In genomic region chr1:160244689-160245088, GRCm38 (mm10) we compare ENCODE assay signal across 25 mouse cellular contexts. TPM values are rescaled to one million over a fixed set of nuclear protein-coding genes. Genes with fewer than 3 reads are reported as not detected.
DNase-seq lines count a peak whose midpoint lies in the region; ATAC-seq lines count a peak whose summit lies in the region.
"Had no signal": no experiment of that assay in that cellular context is flagged by ENCODE, and none has a peak within 500 bp of the region (broad histone marks: within the 10 kb centered on the region; RNA-seq: fewer than 3 reads in every experiment).

No protein-coding gene starts in this region.

- H3K9me3 ChIP-seq in neural tube, embryonic 15.5 days (replicated peaks), result no peaks in the 10 kb centered on the region
- H3K9me3 ChIP-seq in midbrain, embryonic 16.5 days (replicated peaks; ENCODE audit: control insufficient read depth, low read length, poor library complexity, severe bottlenecking), result no peaks in the 10 kb centered on the region; the same call in 1 of the 2 replicates
- H3K9me3 ChIP-seq: embryonic facial prominence, embryonic 12.5 days; embryonic facial prominence, embryonic 15.5 days; G1E; hindbrain, embryonic 13.5 days had no signal

- 81% methylated on average over 5 of the region's 5 CpGs for WGBS in neural tube, embryonic 15.5 days
- WGBS in midbrain, embryonic 16.5 days, result 88% methylated on average over 5 of the region's 5 CpGs

- H3K27ac ChIP-seq in neural tube, embryonic 15.5 days (replicated peaks), result peak overlapping the region; percentile 13; the same call in 1 of the 2 replicates
- H3K27ac ChIP-seq in midbrain, embryonic 16.5 days (ENCODE audit: low read length), result no peak overlapping the region
- H3K27ac ChIP-seq: embryonic facial prominence, embryonic 12.5 days; embryonic facial prominence, embryonic 15.5 days; gastrocnemius, adult 2 months; hindbrain, embryonic 13.5 days had no signal

- no peak for DNase-seq in neural tube, embryonic 10.5 days (ENCODE audit: extremely low spot score, low spot score)
- DNase-seq in adipocyte (ENCODE audit: low spot score) (peak; percentile 23), liver (no peak)
- peak; percentile 41 for DNase-seq in splenic B cell, adult 2 months (ENCODE audit: low read depth, low spot score)
- DNase-seq in urinary bladder, postnatal 25 days (ENCODE audit: low spot score), result no peak
- DNase-seq: adrenal gland, adult 8-10 months; cerebellum, adult 11 months; cerebellum, adult 2 months; cerebellum, adult 9-11 months; cerebellum, postnatal 25 days; forebrain, postnatal 0 days; gastrocnemius, adult 2 months; gastrocnemius, postnatal 14 days; heart, adult 11 months had no signal

- H3K36me3 ChIP-seq in neural tube, embryonic 15.5 days, result peaks cover 8% of the 10 kb centered on the region
- H3K36me3 ChIP-seq in splenic B cell, adult 2 months (ENCODE audit: control insufficient read depth, insufficient read depth, low read length, poor library complexity, severe bottlenecking), result peaks cover 6% of the 10 kb centered on the region
- H3K36me3 ChIP-seq in midbrain, embryonic 16.5 days (ENCODE audit: control insufficient read depth, insufficient read depth, low read length), result 0 out of 2 replicates have a peak, but pooled peaks cover 3% of the 10 kb centered on the region
- H3K36me3 ChIP-seq: embryonic facial prominence, embryonic 12.5 days; embryonic facial prominence, embryonic 15.5 days had no signal

- H3K4me1 ChIP-seq in neural tube, embryonic 15.5 days, result no peaks in the 10 kb centered on the region
- H3K4me1 ChIP-seq in midbrain, embryonic 16.5 days (ENCODE audit: control insufficient read depth, insufficient read depth, low read length), result no peaks in the 10 kb centered on the region
- H3K4me1 ChIP-seq: embryonic facial prominence, embryonic 12.5 days; embryonic facial prominence, embryonic 15.5 days; hindbrain, embryonic 13.5 days had no signal

- H3K9ac ChIP-seq in neural tube, embryonic 15.5 days (replicated peaks), result no peak overlapping the region
- no peak overlapping the region for H3K9ac ChIP-seq in midbrain, embryonic 16.5 days (ENCODE audit: low read depth, low read length)
- H3K9ac ChIP-seq: embryonic facial prominence, embryonic 12.5 days; embryonic facial prominence, embryonic 15.5 days; forebrain, postnatal 0 days; hindbrain, embryonic 13.5 days had no signal

- ATAC-seq in neural tube, embryonic 15.5 days (ENCODE audit: low FRiP score), result no peak
- peak; percentile 38 for ATAC-seq in CD4-positive, CD25-positive, alpha-beta regulatory T cell, adult 4 months
- no peak for ATAC-seq in midbrain, embryonic 16.5 days
- ATAC-seq: forebrain, embryonic 14.5 days; forebrain, postnatal 0 days; hindbrain, embryonic 16.5 days; Patski had no signal

- no peak overlapping the region for H3K4me3 ChIP-seq in neural tube, embryonic 15.5 days (replicated peaks)
- H3K4me3 ChIP-seq in midbrain, embryonic 16.5 days (ENCODE audit: low read depth, low read length), result no peak overlapping the region
- H3K4me3 ChIP-seq: embryonic facial prominence, embryonic 12.5 days; embryonic facial prominence, embryonic 15.5 days; gastrocnemius, adult 2 months; hindbrain, embryonic 13.5 days had no signal

- H3K27me3 ChIP-seq in neural tube, embryonic 15.5 days (replicated peaks), result no peaks in the 10 kb centered on the region
- no peaks in the 10 kb centered on the region for H3K27me3 ChIP-seq in splenic B cell, adult 2 months (ENCODE audit: control insufficient read depth, insufficient read depth, low read length, poor library complexity, severe bottlenecking)
- H3K27me3 ChIP-seq in midbrain, embryonic 16.5 days (ENCODE audit: control insufficient read depth, insufficient read depth, low read depth, low read length), result no peaks in the 10 kb centered on the region
- H3K27me3 ChIP-seq: embryonic facial prominence, embryonic 12.5 days; embryonic facial prominence, embryonic 15.5 days; hindbrain, embryonic 13.5 days; Patski had no signal

- H3K4me2 ChIP-seq in neural tube, embryonic 15.5 days, result no peak overlapping the region
- no peak overlapping the region for H3K4me2 ChIP-seq in midbrain, embryonic 16.5 days (ENCODE audit: low read length)
- H3K4me2 ChIP-seq: embryonic facial prominence, embryonic 12.5 days; embryonic facial prominence, embryonic 15.5 days; heart, embryonic 11.5 days; hindbrain, embryonic 13.5 days had no signal

RNA-seq across cellular contexts. Expression of gene Cacybp, which starts 32.0 kb away (rescaled TPM):
- polyA plus RNA-seq in neural tube, embryonic 15.5 days (2015; fragmentation: Nextera tagmentation; extraction: Ambion mirVana), result 278 and 279 TPM in 2 replicates
- polyA plus RNA-seq in CD4-positive, CD25-positive, alpha-beta regulatory T cell, adult 4 months (2017; shearing (Covaris generic)), result 100 to 1,000 TPM in 1 of 2 experiments, 10 to 100 TPM in 1; 81.6 to 125 TPM
- polyA plus RNA-seq in midbrain, embryonic 16.5 days (2015; fragmentation: Nextera tagmentation; extraction: Ambion mirVana), result 279 and 287 TPM in 2 replicates

RNA-seq across cellular contexts. Expression of gene Mrps14, which starts 49.7 kb away (rescaled TPM):
- polyA plus RNA-seq in neural tube, embryonic 15.5 days (2015; fragmentation: Nextera tagmentation; extraction: Ambion mirVana), result 130 and 154 TPM in 2 replicates
- polyA plus RNA-seq in CD4-positive, CD25-positive, alpha-beta regulatory T cell, adult 4 months (2017; shearing (Covaris generic)), result 100 to 1,000 TPM; 237 to 281 TPM
- polyA plus RNA-seq in midbrain, embryonic 16.5 days (2015; fragmentation: Nextera tagmentation; extraction: Ambion mirVana), result 124 and 128 TPM in 2 replicates

Comparison
In these comparisons a context has a peak if more than half of its experiments do, and no peak if none do; other contexts are left out.
1. DNase-seq: peak in adipocyte (single experiment) and splenic B cell, adult 2 months (single experiment); none in neural tube, embryonic 10.5 days (single experiment), liver (single experiment) and urinary bladder, postnatal 25 days (single experiment).